Mouse (Mus musculus) neural tube, embryonic 14.5 days (tissue): ENCODE measurements around the gene Rufy2. TPM values are rescaled to one million over a fixed set of nuclear protein-coding genes. Genes with fewer than 3 reads are reported as not detected.
"Not testable (repeated sequence)": the region's sequence is repeated elsewhere in the genome, so short reads cannot be mapped to it uniquely, and the experiment has no call there.

Source experiments
- ATAC-seq: fragments of 200-750 bp; cut with Nextera tagmentation; 2 replicates; pipeline ENCODE4 v1.8.0; 2017; ENCODE audit warnings: low read depth, mild to moderate bottlenecking, moderate TSS enrichment, moderate library complexity
- H3K27ac ChIP-seq: fragments of 300-500 bp; sonication (generic); 2 replicates; pipeline ENCODE4 v1.5.1; 2014; ENCODE audit warnings: low read depth, mild to moderate bottlenecking, control low read depth, low read length, moderate library complexity, mixed read lengths
- H3K27me3 ChIP-seq: fragments of 300-500 bp; sonication (generic); 2 replicates; pipeline ENCODE4 v1.6.1; 2014; ENCODE audit warnings: low read length; ENCODE audit not compliant: control insufficient read depth, insufficient read depth
- H3K36me3 ChIP-seq: fragments of 300-500 bp; sonication (generic); 2 replicates; pipeline ENCODE4 v1.6.1; 2014; ENCODE audit warnings: low read length, mixed read lengths; ENCODE audit not compliant: control insufficient read depth, insufficient read depth
- H3K4me1 ChIP-seq: fragments of 300-500 bp; sonication (generic); 2 replicates; pipeline ENCODE4 v1.6.1; 2014; ENCODE audit warnings: low read length; ENCODE audit not compliant: control insufficient read depth, insufficient read depth
- H3K4me2 ChIP-seq: fragments of 300-500 bp; sonication (generic); 2 replicates; pipeline ENCODE4 v1.6.1; 2014; ENCODE audit warnings: mild to moderate bottlenecking, low read depth, low read length, control low read depth
- H3K4me3 ChIP-seq: fragments of 300-500 bp; sonication (generic); 2 replicates; pipeline ENCODE4 v1.5.1; 2014; ENCODE audit warnings: low read depth, low read length, control low read depth, mixed read lengths
- H3K9ac ChIP-seq: fragments of 300-500 bp; sonication (generic); replicated peaks from 2 replicates; pipeline ENCODE4 v1.6.1; 2014; ENCODE audit warnings: low read depth, mild to moderate bottlenecking, control low read depth, low read length, mixed read lengths
- H3K9me3 ChIP-seq: fragments of 300-500 bp; sonication (generic); 2 replicates; pipeline ENCODE4 v1.6.1; 2016; ENCODE audit warnings: low read length; ENCODE audit not compliant: control insufficient read depth
- WGBS: fragments of 180-500 bp; shearing (Covaris S2); extraction: QIAGEN DNeasy Blood & Tissue Kit; methylation state at CpG from one replicate; pipeline ENCODE4 v1.1.7; 2014; 5-methylcytosine and 5-hydroxymethylcytosine counted together
- polyA plus RNA-seq: library from polyadenylated mRNA; unstranded; fragments of >200 nt; fragmentation: Nextera tagmentation; extraction: Ambion mirVana; gene quantifications from 2 replicates; pipeline ENCODE4 v1.2.1, GENCODE M21; 2014

Rufy2 gene
- polyA plus RNA-seq, 1 experiment from 2014 or later, result 73.0 TPM

- no peaks in the 10 kb centered on the region for H3K36me3 ChIP-seq
- no peaks in the 10 kb centered on the region for H3K27me3 ChIP-seq
- H3K4me2 ChIP-seq, result no peak overlapping the region
- no peaks in the 10 kb centered on the region for H3K9me3 ChIP-seq
- no peak overlapping the region for H3K27ac ChIP-seq
- H3K4me1 ChIP-seq, result no peaks in the 10 kb centered on the region
- WGBS, result 62% methylated on average over 6 of the region's 6 CpGs
- no peak overlapping the region for H3K9ac ChIP-seq
- no peak overlapping the region for H3K4me3 ChIP-seq
- ATAC-seq, result no peak
Measured at GRCm38 (mm10) chr10:63053007-63053406, 73.0 kb downstream of the Rufy2 start.

GRCm38 (mm10) chr10:63054071-63054470 lies 74.0 kb downstream of the Rufy2 start:
- ATAC-seq, H3K9me3 ChIP-seq, H3K4me2 ChIP-seq, H3K4me3 ChIP-seq, H3K36me3 ChIP-seq, H3K4me1 ChIP-seq, H3K27ac ChIP-seq, H3K27me3 ChIP-seq, H3K9ac ChIP-seq: not testable (repeated sequence)
- WGBS, result 86% methylated on average over 6 of the region's 6 CpGs

GRCm38 (mm10) chr10:63054586-63054985 lies 74.6 kb downstream of the Rufy2 start:
- Histone ChIP-seq H3K27me3 (no peaks in the 10 kb centered on the region), H3K36me3 (no peaks in the 10 kb centered on the region), H3K4me2 (no peak overlapping the region), H3K27ac (no peak overlapping the region), H3K4me3 (no peak overlapping the region), H3K4me1 (no peaks in the 10 kb centered on the region), H3K9me3 (no peaks in the 10 kb centered on the region), H3K9ac (no peak overlapping the region)
- ATAC-seq, result no peak
- 81% methylated on average over 2 of the region's 2 CpGs for WGBS

- Histone ChIP-seq H3K4me1 (no peaks in the 10 kb centered on the region), H3K9me3 (no peaks in the 10 kb centered on the region), H3K4me2 (no peak overlapping the region), H3K27me3 (no peaks in the 10 kb centered on the region), H3K4me3 (no peak overlapping the region), H3K9ac (no peak overlapping the region), H3K27ac (no peak overlapping the region), H3K36me3 (no peaks in the 10 kb centered on the region)
- ATAC-seq, result no peak
- 39% methylated on average over 24 of the region's 24 CpGs for WGBS
Measured at GRCm38 (mm10) chr10:63056966-63057750, 77.1 kb downstream of the Rufy2 start.

GRCm38 (mm10) chr10:63059862-63060261 lies 79.8 kb downstream of the Rufy2 start, which contains the start of gene Pbld1:
Pbld1 (plus strand) TSS chr10:63060162.
- Histone ChIP-seq H3K4me3 (no peak within 1 kb of the TSS), H3K9ac (no peak within 1 kb of the TSS), H3K27me3 (no peaks in the 10 kb centered on the region), H3K9me3 (no peaks in the 10 kb centered on the region), H3K27ac (no peak within 1 kb of the TSS), H3K4me1 (no peaks in the 10 kb centered on the region), H3K4me2 (no peak within 1 kb of the TSS), H3K36me3 (no peaks in the 10 kb centered on the region)
- no peak for ATAC-seq
- WGBS, result 90% methylated on average over 2 of the region's 2 CpGs

- Histone ChIP-seq H3K9me3 (no peaks in the 10 kb centered on the region), H3K9ac (no peak overlapping the region), H3K36me3 (no peaks in the 10 kb centered on the region), H3K4me1 (no peaks in the 10 kb centered on the region), H3K27me3 (no peaks in the 10 kb centered on the region), H3K4me3 (no peak overlapping the region), H3K27ac (no peak overlapping the region), H3K4me2 (no peak overlapping the region)
- no peak for ATAC-seq
- 59% methylated on average over 11 of the region's 11 CpGs for WGBS
Measured at GRCm38 (mm10) chr10:63060406-63060805, 80.4 kb downstream of the Rufy2 start.

GRCm38 (mm10) chr10:63061266-63061665 lies 81.2 kb downstream of the Rufy2 start:
- no peak overlapping the region for H3K4me3 ChIP-seq

GRCm38 (mm10) chr10:63062696-63063095 lies 82.7 kb downstream of the Rufy2 start:
- no peaks in the 10 kb centered on the region for H3K4me1 ChIP-seq
- H3K27ac ChIP-seq, result no peak overlapping the region
- no peak overlapping the region for H3K9ac ChIP-seq
- H3K36me3 ChIP-seq, result no peaks in the 10 kb centered on the region
- WGBS, result 92% methylated on average over 5 of the region's 5 CpGs
- no peak overlapping the region for H3K4me2 ChIP-seq
- no peak overlapping the region for H3K4me3 ChIP-seq
- no peaks in the 10 kb centered on the region for H3K27me3 ChIP-seq
- H3K9me3 ChIP-seq, result no peaks in the 10 kb centered on the region
- ATAC-seq, result no peak

More at GRCm38 (mm10) chr10:63061266-63061665, 81.2 kb downstream of the Rufy2 start:
- H3K4me2 ChIP-seq, result no peak overlapping the region
- no peaks in the 10 kb centered on the region for H3K4me1 ChIP-seq
- no peaks in the 10 kb centered on the region for H3K9me3 ChIP-seq
- no peaks in the 10 kb centered on the region for H3K27me3 ChIP-seq
- ATAC-seq, result no peak
- H3K27ac ChIP-seq, result no peak overlapping the region
- 76% methylated on average over 12 of the region's 12 CpGs for WGBS
- no peaks in the 10 kb centered on the region for H3K36me3 ChIP-seq
- no peak overlapping the region for H3K9ac ChIP-seq

GRCm38 (mm10) chr10:63063365-63063764 lies 83.3 kb downstream of the Rufy2 start:
- 66% methylated on average over 7 of the region's 7 CpGs for whole genome bisulfite sequencing
- no peak for ATAC-seq

More at GRCm38 (mm10) chr10:63063365-63063764, 83.3 kb downstream of the Rufy2 start:
- no peaks in the 10 kb centered on the region for H3K9me3 ChIP-seq
- H3K36me3 ChIP-seq, result no peaks in the 10 kb centered on the region
- no peaks in the 10 kb centered on the region for H3K27me3 ChIP-seq
- H3K4me3 ChIP-seq, result no peak overlapping the region
- no peak overlapping the region for H3K27ac ChIP-seq
- no peaks in the 10 kb centered on the region for H3K4me1 ChIP-seq
- H3K4me2 ChIP-seq, result no peak overlapping the region
- no peak overlapping the region for H3K9ac ChIP-seq
